15 mouse cellular contexts compared by ENCODE assay signal in the genomic region with DNA sequence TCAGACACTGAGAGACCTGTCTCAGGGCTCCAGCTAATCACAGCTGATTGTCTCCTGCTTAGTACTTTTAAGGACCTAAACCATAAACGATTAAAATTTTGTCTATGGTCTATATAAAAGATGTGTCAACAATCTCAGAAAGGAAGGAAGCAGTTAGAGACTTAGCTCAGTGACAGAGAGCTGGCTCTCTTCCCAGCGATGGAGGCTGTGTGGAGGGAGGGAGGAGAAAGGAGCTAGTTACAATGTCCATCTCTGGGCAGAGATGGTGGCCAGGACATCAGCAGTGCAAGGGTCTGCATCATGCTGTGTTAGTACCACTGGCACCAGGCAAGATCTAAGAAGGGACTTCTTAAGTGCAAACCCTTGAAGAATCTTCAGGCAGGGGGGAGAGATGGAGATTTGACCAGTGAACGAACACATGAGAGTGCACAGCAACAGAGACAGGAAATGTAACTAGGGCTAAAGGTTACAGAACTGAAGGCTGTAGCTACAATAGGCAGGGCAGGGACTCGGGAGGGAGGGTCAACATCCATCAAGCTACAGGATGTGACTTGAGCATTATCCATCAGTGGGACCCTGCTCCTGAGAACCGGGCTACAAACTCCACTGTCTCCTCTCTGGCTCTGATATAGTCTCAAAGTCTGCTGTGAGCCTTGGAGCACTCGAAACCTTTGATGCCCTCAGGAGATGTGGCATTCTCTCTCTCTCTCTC. TPM values are rescaled to one million over a fixed set of nuclear protein-coding genes. Genes with fewer than 3 reads are reported as not detected.
A peak's percentile ranks its signal among the peaks of the same experiment; 100 is the strongest.
DNase-seq lines count a peak whose midpoint lies in the region; ATAC-seq lines count a peak whose summit lies in the region.
"Had no signal": no experiment of that assay in that cellular context is flagged by ENCODE, and none has a peak within 500 bp of the region (broad histone marks: within the 10 kb centered on the region; RNA-seq: fewer than 3 reads in every experiment).

No protein-coding gene starts in this region.

- peak; percentile 67 for DNase-seq in adrenal gland, postnatal 14 days
- DNase-seq in adrenal gland, postnatal 25 days, result no peak
- DNase-seq in kidney, adult 18-20 months, result peak; percentile 23
- DNase-seq in kidney, adult 8-10 months, result no peak
- no peak for DNase-seq in retina, postnatal 1 day
- no peak for DNase-seq in left cerebral cortex, adult 18-20 months (ENCODE audit: low spot score in 2 of 2)
- DNase-seq: cerebellum, adult 11 months; heart, adult 11 months; left cerebral cortex, postnatal 4 days; midbrain, embryonic 14.5 days; thymus, postnatal 25 days had no signal

- H3K27me3 ChIP-seq in megakaryocyte, embryonic 14.5 days (replicated peaks), result peaks cover 49% of the 10 kb centered on the region

- no peak for ATAC-seq in megakaryocyte, adult 5-6 weeks (ENCODE audit: poor library complexity, severe bottlenecking)

- peak overlapping the region; percentile 29 for H3K4me3 ChIP-seq in megakaryocyte, embryonic 14.5 days (replicated peaks)

- H3K36me3 ChIP-seq in megakaryocyte, embryonic 14.5 days (replicated peaks; ENCODE audit: low read length), result no peaks in the 10 kb centered on the region

- peaks cover 7% of the 10 kb centered on the region for H3K9me3 ChIP-seq in megakaryocyte, embryonic 14.5 days

- H3K4me1 ChIP-seq in megakaryocyte, embryonic 14.5 days, result peaks cover 29% of the 10 kb centered on the region

RNA-seq across cellular contexts. Expression of a gene that starts 6.4 kb away (rescaled TPM):
- total RNA-seq in adrenal gland, postnatal 14 days (2021), result 6.4 and 9.0 TPM in 2 replicates
- total RNA-seq in adrenal gland, postnatal 25 days (2021), result 11.6 and 22.8 TPM in 2 replicates
- polyA plus RNA-seq in megakaryocyte, embryonic 14.5 days (2012; ENCODE audit: insufficient read depth, low replicate concordance), result 3.3 TPM in 1 of 2 replicates, not detected in the other
- total RNA-seq in megakaryocyte, adult 5-6 weeks (2015), result not detected in 2 replicates
- not detected in 2 replicates for total RNA-seq in megakaryocyte, adult 5-6 weeks (2017)
- not detected for total RNA-seq in left cerebral cortex, adult 18-20 months (2021)
- total RNA-seq: layer of hippocampus, postnatal 14 days; left cerebral cortex, postnatal 4 days had no signal
- polyA plus RNA-seq: hindbrain, embryonic 11.5 days; midbrain, embryonic 14.5 days had no signal

RNA-seq across cellular contexts. Expression of a gene that starts 8.8 kb away (rescaled TPM):
- 3.1 and 6.0 TPM in 2 replicates for total RNA-seq in adrenal gland, postnatal 14 days (2021)
- total RNA-seq in adrenal gland, postnatal 25 days (2021), result 10.3 and 10.4 TPM in 2 replicates
- 1.8 and 2.0 TPM in 2 replicates for polyA plus RNA-seq in megakaryocyte, embryonic 14.5 days (2012; ENCODE audit: insufficient read depth, low replicate concordance)
- 2.2 and 3.9 TPM in 2 replicates for total RNA-seq in megakaryocyte, adult 5-6 weeks (2015)
- 0.22 and 3.2 TPM in 2 replicates for total RNA-seq in megakaryocyte, adult 5-6 weeks (2017)
- total RNA-seq in left cerebral cortex, adult 18-20 months (2021), result 1 to 10 TPM; 3.7 to 6.2 TPM

RNA-seq across cellular contexts. Expression of a gene that starts 8.8 kb away (rescaled TPM):
- 4.1 and 5.3 TPM in 2 replicates for total RNA-seq in adrenal gland, postnatal 14 days (2021)
- 10.6 and 12.1 TPM in 2 replicates for total RNA-seq in adrenal gland, postnatal 25 days (2021)
- polyA plus RNA-seq in megakaryocyte, embryonic 14.5 days (2012; ENCODE audit: insufficient read depth, low replicate concordance), result 0.99 and 2.7 TPM in 2 replicates
- total RNA-seq in megakaryocyte, adult 5-6 weeks (2015), result 0.87 and 1.3 TPM in 2 replicates
- 2.9 and 3.0 TPM in 2 replicates for total RNA-seq in megakaryocyte, adult 5-6 weeks (2017)
- 1 to 10 TPM; 5.0 to 5.4 TPM for total RNA-seq in left cerebral cortex, adult 18-20 months (2021)

RNA-seq across cellular contexts. Expression of a gene that starts 14.9 kb away (rescaled TPM):
- 29.2 and 39.8 TPM in 2 replicates for total RNA-seq in adrenal gland, postnatal 14 days (2021)
- total RNA-seq in adrenal gland, postnatal 25 days (2021), result 61.8 and 64.2 TPM in 2 replicates
- 6.8 and 7.3 TPM in 2 replicates for polyA plus RNA-seq in megakaryocyte, embryonic 14.5 days (2012; ENCODE audit: insufficient read depth, low replicate concordance)
- 28.9 and 37.5 TPM in 2 replicates for total RNA-seq in megakaryocyte, adult 5-6 weeks (2015)
- total RNA-seq in megakaryocyte, adult 5-6 weeks (2017), result 10.5 and 16.6 TPM in 2 replicates
- total RNA-seq in left cerebral cortex, adult 18-20 months (2021), result 10 to 100 TPM; 27.0 to 30.3 TPM

RNA-seq across cellular contexts. Expression of a gene that starts 16.3 kb away (rescaled TPM):
- total RNA-seq in adrenal gland, postnatal 14 days (2021), result 114 and 119 TPM in 2 replicates
- total RNA-seq in adrenal gland, postnatal 25 days (2021), result 92.9 and 112 TPM in 2 replicates
- polyA plus RNA-seq in megakaryocyte, embryonic 14.5 days (2012; ENCODE audit: insufficient read depth, low replicate concordance), result 9.6 and 78.7 TPM in 2 replicates
- total RNA-seq in megakaryocyte, adult 5-6 weeks (2015), result 44.5 and 45.8 TPM in 2 replicates
- total RNA-seq in megakaryocyte, adult 5-6 weeks (2017), result 20.8 and 27.7 TPM in 2 replicates
- 10 to 100 TPM; 54.5 to 59.6 TPM for total RNA-seq in left cerebral cortex, adult 18-20 months (2021)

Comparison
In these comparisons a context has a peak if more than half of its experiments do, and no peak if none do; other contexts are left out.
1. DNase-seq: peak in adrenal gland, postnatal 14 days (single experiment) and kidney, adult 18-20 months (single experiment); none in adrenal gland, postnatal 25 days (single experiment), kidney, adult 8-10 months (0 of 2), retina, postnatal 1 day (single experiment) and left cerebral cortex, adult 18-20 months (0 of 2).